Mouse (Mus musculus) neural tube, embryonic 15.5 days (tissue): ENCODE data around the gene Ppp4r1. TPM values are rescaled to one million over a fixed set of nuclear protein-coding genes. Genes with fewer than 3 reads are reported as not detected.

Experiments used
- ATAC-seq: fragments of 200-750 bp; cut with Nextera tagmentation; 2 replicates; pipeline ENCODE4 v1.8.0; 2017; ENCODE audit warnings: mild to moderate bottlenecking, moderate TSS enrichment, moderate library complexity; ENCODE audit not compliant: low FRiP score
- H3K27ac ChIP-seq: fragments of 300-500 bp; sonication (generic); replicated peaks from 2 replicates; pipeline ENCODE4 v1.5.1; 2015; ENCODE audit warnings: mild to moderate bottlenecking, inconsistent platforms
- H3K27me3 ChIP-seq: fragments of 300-500 bp; sonication (generic); replicated peaks from 2 replicates; pipeline ENCODE4 v1.6.1; 2015; ENCODE audit warnings: inconsistent platforms
- H3K36me3 ChIP-seq: fragments of 300-500 bp; sonication (generic); 2 replicates; pipeline ENCODE4 v1.6.1; 2015; ENCODE audit warnings: inconsistent platforms
- H3K4me1 ChIP-seq: fragments of 300-500 bp; sonication (generic); 2 replicates; pipeline ENCODE4 v1.6.1; 2015; ENCODE audit warnings: inconsistent platforms
- H3K4me2 ChIP-seq: fragments of 300-500 bp; sonication (generic); 2 replicates; pipeline ENCODE4 v1.6.1; 2015; ENCODE audit warnings: inconsistent platforms, mild to moderate bottlenecking, moderate library complexity
- H3K4me3 ChIP-seq: fragments of 300-500 bp; sonication (generic); replicated peaks from 2 replicates; pipeline ENCODE4 v1.5.1; 2015; ENCODE audit warnings: mild to moderate bottlenecking, inconsistent platforms
- H3K9ac ChIP-seq: fragments of 300-500 bp; sonication (generic); replicated peaks from 2 replicates; pipeline ENCODE4 v1.6.1; 2015; ENCODE audit warnings: mild to moderate bottlenecking, inconsistent platforms
- H3K9me3 ChIP-seq: fragments of 300-500 bp; sonication (generic); replicated peaks from 2 replicates; pipeline ENCODE4 v1.6.1; 2016; ENCODE audit warnings: inconsistent platforms
- WGBS: fragments of 180-500 bp; shearing (Covaris S2); methylation state at CpG from one replicate; pipeline ENCODE4 v1.1.7; 2015; ENCODE audit warnings: mixed read lengths; 5-methylcytosine and 5-hydroxymethylcytosine counted together
- polyA plus RNA-seq: library from polyadenylated mRNA; unstranded; fragments of >200 nt; fragmentation: Nextera tagmentation; extraction: Ambion mirVana; gene quantifications from 2 replicates; pipeline ENCODE4 v1.2.1, GENCODE M21; 2015

Gene Ppp4r1
- polyA plus RNA-seq, 1 experiment from 2014 or later, result 36.3 TPM

GRCm38 (mm10) chr17:65820197-65820596 lies 37.8 kb downstream of the Ppp4r1 start:
- H3K27ac ChIP-seq, result no peak overlapping the region
- H3K9me3 ChIP-seq, result no peaks in the 10 kb centered on the region

GRCm38 (mm10) chr17:65822423-65822822 lies 40.0 kb downstream of the Ppp4r1 start:
- WGBS, result 92% methylated on average over 5 of the region's 5 CpGs
- no peak overlapping the region for H3K4me3 ChIP-seq
- H3K4me1 ChIP-seq, result peaks cover 10% of the 10 kb centered on the region
- no peak overlapping the region for H3K4me2 ChIP-seq
- no peaks in the 10 kb centered on the region for H3K27me3 ChIP-seq
- peaks cover 38% of the 10 kb centered on the region for H3K36me3 ChIP-seq
- ATAC-seq, result no peak; the same call in 1 of the 2 replicates
- no peak overlapping the region for H3K27ac ChIP-seq
- no peaks in the 10 kb centered on the region for H3K9me3 ChIP-seq
- no peak overlapping the region for H3K9ac ChIP-seq

More at GRCm38 (mm10) chr17:65820197-65820596, 37.8 kb downstream of the Ppp4r1 start:
- H3K36me3 ChIP-seq, result peaks cover 56% of the 10 kb centered on the region
- H3K4me1 ChIP-seq, result no peaks in the 10 kb centered on the region
- no peak for ATAC-seq
- H3K27me3 ChIP-seq, result no peaks in the 10 kb centered on the region
- 90% methylated on average over 5 of the region's 5 CpGs for WGBS
- no peak overlapping the region for H3K9ac ChIP-seq
- H3K4me3 ChIP-seq, result no peak overlapping the region
- H3K4me2 ChIP-seq, result no peak overlapping the region

DNA sequence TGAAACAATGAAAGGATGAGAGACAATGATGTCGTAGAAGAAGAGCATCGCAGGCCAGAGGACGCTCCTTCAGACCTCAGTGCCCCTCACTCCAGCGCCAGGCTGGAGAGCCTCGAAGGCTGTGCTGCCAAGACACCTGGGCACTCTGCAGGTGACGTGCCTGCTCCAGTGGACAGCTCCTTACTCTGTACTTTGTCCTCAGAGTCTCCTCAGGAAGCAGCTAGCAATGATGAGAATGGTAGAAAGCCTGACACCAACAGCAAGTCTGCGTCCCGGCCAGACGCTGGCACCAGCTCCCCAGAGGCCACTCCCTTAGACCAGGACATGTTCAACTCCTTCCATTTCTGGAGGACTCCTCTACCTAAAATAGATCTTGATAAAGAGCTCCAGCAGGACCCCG lies 41.9 kb downstream of the Ppp4r1 start:
- H3K9ac ChIP-seq, result no peak overlapping the region
- no peaks in the 10 kb centered on the region for H3K9me3 ChIP-seq
- WGBS, result 94% methylated on average over 10 of the region's 10 CpGs
- peaks cover 39% of the 10 kb centered on the region for H3K36me3 ChIP-seq
- no peak overlapping the region for H3K27ac ChIP-seq
- H3K27me3 ChIP-seq, result no peaks in the 10 kb centered on the region
- ATAC-seq, result no peak
- no peak overlapping the region for H3K4me2 ChIP-seq
- peaks cover 10% of the 10 kb centered on the region for H3K4me1 ChIP-seq
- H3K4me3 ChIP-seq, result no peak overlapping the region

GRCm38 (mm10) chr17:65826257-65826656 lies 43.9 kb downstream of the Ppp4r1 start:
- no peak for ATAC-seq
- Histone ChIP-seq H3K36me3 (peaks cover 51% of the 10 kb centered on the region), H3K9me3 (no peaks in the 10 kb centered on the region), H3K9ac (no peak overlapping the region), H3K4me3 (no peak overlapping the region), H3K4me1 (peaks cover 10% of the 10 kb centered on the region), H3K4me2 (no peak overlapping the region), H3K27me3 (no peaks in the 10 kb centered on the region), H3K27ac (no peak overlapping the region; the same call in 1 of the 2 replicates)
- 64% methylated on average over 9 of the region's 9 CpGs for WGBS

DNA sequence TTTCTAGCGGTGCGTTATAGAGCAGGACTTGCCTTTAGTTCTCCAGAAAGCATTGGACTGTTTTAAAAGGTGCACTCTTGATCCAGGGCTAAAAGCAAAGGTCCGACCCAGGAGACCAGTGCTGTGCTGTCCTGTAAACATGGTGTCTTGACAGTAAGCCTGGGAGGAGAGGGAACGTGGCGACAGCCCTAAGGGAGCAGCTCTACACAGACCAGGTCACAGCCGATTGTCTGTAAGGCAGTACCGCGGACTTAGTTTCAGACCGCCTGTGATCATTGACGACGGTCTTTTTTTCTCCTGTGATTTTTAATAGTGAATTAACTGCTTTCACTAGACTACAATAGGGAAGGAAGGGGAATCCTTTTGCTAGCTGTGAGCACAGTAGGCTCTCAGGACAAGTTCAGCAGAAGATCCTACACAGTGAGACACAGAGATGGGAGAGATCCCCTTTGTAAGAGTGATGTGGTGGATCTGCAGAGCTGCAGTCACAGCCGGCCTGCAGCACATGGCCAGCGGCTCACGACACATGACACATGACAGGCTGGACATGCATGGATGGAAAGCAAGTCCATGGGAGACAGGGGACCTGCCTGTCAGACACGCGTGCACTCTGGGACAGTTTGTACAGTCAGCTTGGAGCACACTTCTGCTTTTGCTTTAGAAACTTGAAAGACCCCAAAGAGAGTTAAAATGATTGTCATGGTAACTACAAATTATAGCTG lies 44.9 kb downstream of the Ppp4r1 start:
- H3K4me1 ChIP-seq, result peaks cover 10% of the 10 kb centered on the region
- no peaks in the 10 kb centered on the region for H3K27me3 ChIP-seq
- H3K9me3 ChIP-seq, result no peaks in the 10 kb centered on the region
- WGBS, result 69% methylated on average over 16 of the region's 16 CpGs
- no peak overlapping the region for H3K4me2 ChIP-seq
- H3K36me3 ChIP-seq, result peaks cover 51% of the 10 kb centered on the region
- no peak overlapping the region for H3K27ac ChIP-seq
- H3K4me3 ChIP-seq, result no peak overlapping the region
- no peak overlapping the region for H3K9ac ChIP-seq
- ATAC-seq, result no peak

- Histone ChIP-seq H3K9me3 (no peaks in the 10 kb centered on the region), H3K4me3 (no peak overlapping the region), H3K27ac (no peak overlapping the region), H3K4me1 (peaks cover 10% of the 10 kb centered on the region), H3K4me2 (no peak overlapping the region), H3K36me3 (peaks cover 54% of the 10 kb centered on the region), H3K27me3 (no peaks in the 10 kb centered on the region), H3K9ac (no peak overlapping the region)
- ATAC-seq, result peak; percentile 30; the same call in 1 of the 2 replicates
- WGBS, result 87% methylated on average over 5 of the region's 5 CpGs
Observed at GRCm38 (mm10) chr17:65827904-65828303, 45.5 kb downstream of the Ppp4r1 start.

GRCm38 (mm10) chr17:65828951-65829350 lies 46.6 kb downstream of the Ppp4r1 start:
- Histone ChIP-seq H3K4me1 (peaks cover 10% of the 10 kb centered on the region), H3K27me3 (no peaks in the 10 kb centered on the region), H3K27ac (no peak overlapping the region), H3K9ac (no peak overlapping the region), H3K36me3 (peaks cover 62% of the 10 kb centered on the region), H3K4me3 (no peak overlapping the region), H3K9me3 (no peaks in the 10 kb centered on the region), H3K4me2 (no peak overlapping the region)
- 91% methylated on average over 11 of the region's 11 CpGs for WGBS
- ATAC-seq, result no peak

DNA sequence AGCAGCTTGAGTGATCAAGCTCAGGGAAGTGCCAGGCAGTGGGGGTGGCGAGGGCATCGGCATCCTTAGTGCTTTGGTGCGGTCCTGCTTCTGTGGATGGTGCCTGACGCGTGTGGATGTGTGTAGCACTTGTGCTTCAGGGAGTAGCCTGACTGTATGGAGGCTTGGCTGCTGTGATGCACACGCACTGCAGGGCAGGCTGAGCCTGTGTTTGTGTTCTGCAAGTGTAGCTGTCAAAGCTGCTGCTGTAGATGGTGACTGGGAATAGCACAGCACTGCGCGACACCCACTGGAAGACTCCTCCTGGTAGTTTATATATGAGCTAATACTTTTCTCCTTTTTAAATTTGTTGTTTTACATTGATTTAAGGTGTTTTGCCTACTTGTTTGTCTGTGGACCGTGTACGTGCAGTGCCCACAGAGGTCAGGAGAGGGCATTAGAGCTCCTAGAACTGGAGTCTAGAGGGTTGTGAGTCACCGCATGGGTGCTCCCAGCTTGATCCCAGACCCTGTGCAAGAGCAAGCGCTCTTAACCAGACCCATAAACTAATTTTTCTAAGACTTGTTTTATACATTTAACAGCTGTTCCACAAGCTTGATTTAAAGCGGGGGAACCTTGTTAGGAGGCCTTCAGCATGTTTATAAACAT lies 48.0 kb downstream of the Ppp4r1 start:
- Histone ChIP-seq H3K4me2 (no peak overlapping the region), H3K36me3 (peaks cover 64% of the 10 kb centered on the region), H3K27me3 (no peaks in the 10 kb centered on the region), H3K4me3 (no peak overlapping the region), H3K4me1 (peaks cover 10% of the 10 kb centered on the region), H3K9me3 (no peaks in the 10 kb centered on the region), H3K9ac (no peak overlapping the region), H3K27ac (no peak overlapping the region)
- no peak for ATAC-seq
- 94% methylated on average over 13 of the region's 13 CpGs for WGBS

GRCm38 (mm10) chr17:65833891-65834290 lies 51.5 kb downstream of the Ppp4r1 start:
- peaks cover 85% of the 10 kb centered on the region for H3K36me3 ChIP-seq
- WGBS, result 91% methylated on average over 3 of the region's 3 CpGs

GRCm38 (mm10) chr17:65836746-65837145 lies 54.4 kb downstream of the Ppp4r1 start:
- 94% methylated on average over 3 of the region's 3 CpGs for WGBS
- no peak for ATAC-seq
- H3K36me3 ChIP-seq, result peaks cover 87% of the 10 kb centered on the region
- no peaks in the 10 kb centered on the region for H3K9me3 ChIP-seq
- H3K4me3 ChIP-seq, result no peak overlapping the region
- no peak overlapping the region for H3K27ac ChIP-seq
- H3K27me3 ChIP-seq, result no peaks in the 10 kb centered on the region
- H3K4me1 ChIP-seq, result no peaks in the 10 kb centered on the region
- no peak overlapping the region for H3K9ac ChIP-seq
- no peak overlapping the region for H3K4me2 ChIP-seq

More at GRCm38 (mm10) chr17:65833891-65834290, 51.5 kb downstream of the Ppp4r1 start:
- Histone ChIP-seq H3K27me3 (no peaks in the 10 kb centered on the region), H3K9me3 (no peaks in the 10 kb centered on the region), H3K4me2 (no peak overlapping the region), H3K4me3 (no peak overlapping the region), H3K9ac (no peak overlapping the region), H3K4me1 (no peaks in the 10 kb centered on the region), H3K27ac (no peak overlapping the region)
- no peak for ATAC-seq

DNA sequence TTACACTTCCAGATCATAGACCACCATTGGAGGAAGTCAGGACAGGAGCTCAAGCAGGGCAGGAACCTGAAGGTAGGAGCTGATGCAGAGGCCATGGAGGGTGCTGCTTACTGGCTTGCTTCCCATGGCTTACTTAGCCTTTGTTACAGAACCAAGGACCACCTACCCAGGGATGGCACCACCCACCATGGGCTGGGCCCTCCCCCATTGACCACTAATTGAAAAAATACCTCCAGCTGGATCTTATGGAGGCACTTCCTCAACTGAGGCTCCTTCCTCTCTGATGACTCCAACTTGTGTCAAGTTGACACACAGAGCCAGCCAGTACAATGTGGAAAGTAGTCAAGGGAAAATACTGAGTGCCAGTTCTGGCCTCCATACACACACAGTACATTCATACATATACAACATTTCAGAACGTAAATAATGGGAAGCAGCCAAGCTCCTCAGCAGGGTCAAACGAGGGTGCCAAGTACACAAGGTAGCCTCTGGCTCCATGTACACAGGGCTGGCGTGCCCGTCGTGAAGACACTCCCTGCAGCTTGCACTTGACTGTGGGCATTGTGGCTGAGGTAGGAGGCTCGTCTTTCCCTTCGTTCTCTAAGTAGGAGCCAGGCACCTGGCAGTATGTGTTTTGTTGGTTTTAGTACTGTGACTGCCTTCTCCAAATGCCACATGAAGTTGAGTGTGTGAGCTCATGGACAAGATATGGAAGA lies 57.3 kb downstream of the Ppp4r1 start:
- Histone ChIP-seq H3K9ac (no peak overlapping the region), H3K27me3 (no peaks in the 10 kb centered on the region), H3K4me3 (no peak overlapping the region), H3K9me3 (no peaks in the 10 kb centered on the region), H3K4me2 (no peak overlapping the region), H3K4me1 (peaks cover 9% of the 10 kb centered on the region), H3K27ac (no peak overlapping the region), H3K36me3 (peaks cover 81% of the 10 kb centered on the region)
- ATAC-seq, result no peak
- 81% methylated on average over 7 of the region's 7 CpGs for WGBS
